Mouse (Mus musculus) spleen, postnatal 4 days (tissue): ENCODE measurements around the gene Ddit4.
"Not testable (repeated sequence)": the region's sequence is repeated elsewhere in the genome, so short reads cannot be mapped to it uniquely, and the experiment has no call there.

Experiments
- DNase-seq, 2 experiments: peaks; one replicate each; pipeline ENCODE4 v3.0.0; 2022; ENCODE audit warnings: low spot score in 2 of 2

Gene Ddit4

DNA sequence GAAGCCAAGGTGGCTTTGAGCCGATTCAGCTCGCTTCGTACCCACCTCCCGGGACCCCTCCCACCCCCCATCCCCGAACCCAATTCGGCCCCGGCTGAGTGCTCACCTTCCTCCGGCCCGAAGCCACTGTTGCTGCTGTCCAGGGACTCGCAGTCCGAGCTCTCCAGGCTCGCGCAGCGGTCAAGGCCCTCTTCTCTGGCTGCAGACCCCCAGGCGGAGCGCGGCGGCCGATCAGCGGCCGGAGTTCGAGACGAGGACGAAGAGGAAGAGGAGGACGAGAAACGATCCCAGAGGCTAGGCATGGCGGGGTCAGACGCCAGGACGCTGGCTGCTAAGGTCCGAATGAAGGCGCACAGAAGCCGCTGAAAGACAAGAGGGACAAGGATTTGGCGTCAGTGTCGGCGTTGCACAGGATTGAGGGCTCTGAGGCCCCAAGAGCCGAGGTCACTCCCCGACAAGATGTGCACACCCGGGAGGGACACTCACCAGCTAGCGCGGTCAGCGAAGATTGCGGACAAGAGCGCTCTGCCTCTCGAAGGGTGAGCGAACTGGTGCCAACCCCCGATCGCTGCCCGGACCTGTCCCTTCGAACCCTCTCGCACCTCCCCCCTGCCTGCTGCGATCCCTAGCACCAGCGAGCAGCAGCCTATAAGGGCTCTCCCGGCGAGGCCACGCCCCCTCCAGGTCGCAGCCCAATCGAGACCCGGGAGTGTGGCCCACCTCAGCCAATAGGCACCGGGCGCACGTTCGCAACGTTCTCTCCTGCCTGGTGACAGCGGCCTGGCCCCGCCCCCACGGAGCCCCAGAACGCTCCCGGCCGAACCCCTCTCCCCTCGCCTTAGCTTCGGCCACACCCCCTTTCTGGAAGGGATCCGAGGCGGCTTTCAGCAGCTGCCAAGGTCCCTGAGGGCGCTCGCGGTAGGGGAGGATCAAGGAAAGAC is at the start of gene Ddit4:
Ddit4 (minus strand) TSS at position 624 of the 941 bp plus-strand sequence.
- peak; percentile 99 for DNase-seq

GRCm38 (mm10) chr10:59999057-59999456 is 47.4 kb upstream of the Ddit4 start:
- DNase-seq = no peak

DNA sequence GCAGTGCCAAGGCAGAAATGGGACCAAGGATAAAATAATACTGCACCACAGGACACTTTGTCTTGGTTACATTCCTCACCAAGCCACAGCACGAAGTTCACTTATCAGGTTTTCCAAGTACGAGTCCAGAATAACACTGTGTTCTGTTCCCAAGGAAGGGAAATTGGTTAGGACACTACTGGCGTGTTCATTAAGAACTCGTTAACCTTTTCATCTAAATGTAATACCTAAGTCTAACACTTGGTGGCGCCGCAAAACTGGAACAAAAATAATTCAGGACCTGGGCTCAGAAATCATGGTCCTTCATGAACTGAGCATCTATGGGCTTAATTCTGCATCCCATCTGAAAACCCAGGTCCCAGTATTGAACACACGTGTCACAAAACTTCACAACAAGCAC is 46.0 kb upstream of the Ddit4 start:
- peak; percentile 65 to 78 for DNase-seq

DNA sequence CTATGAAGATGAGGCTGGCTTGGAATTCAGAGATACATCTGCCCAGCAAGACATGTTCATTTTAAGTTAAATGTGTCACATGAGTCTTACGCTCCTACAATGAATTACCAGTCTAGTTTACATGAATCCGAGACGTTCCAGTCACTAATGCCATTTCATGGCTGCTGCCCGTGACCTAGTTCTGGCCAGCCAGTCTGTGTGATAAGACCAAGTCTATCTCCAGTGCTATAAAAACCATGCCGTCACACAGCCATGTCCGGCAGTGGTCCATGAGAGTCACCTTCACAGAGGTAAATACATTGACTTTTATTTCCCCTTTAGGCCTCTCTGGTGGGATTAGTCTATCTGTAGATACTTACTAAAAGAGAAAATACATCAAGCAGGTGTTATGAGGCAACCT is 44.3 kb upstream of the Ddit4 start:
- DNase-seq = no peak

DNA sequence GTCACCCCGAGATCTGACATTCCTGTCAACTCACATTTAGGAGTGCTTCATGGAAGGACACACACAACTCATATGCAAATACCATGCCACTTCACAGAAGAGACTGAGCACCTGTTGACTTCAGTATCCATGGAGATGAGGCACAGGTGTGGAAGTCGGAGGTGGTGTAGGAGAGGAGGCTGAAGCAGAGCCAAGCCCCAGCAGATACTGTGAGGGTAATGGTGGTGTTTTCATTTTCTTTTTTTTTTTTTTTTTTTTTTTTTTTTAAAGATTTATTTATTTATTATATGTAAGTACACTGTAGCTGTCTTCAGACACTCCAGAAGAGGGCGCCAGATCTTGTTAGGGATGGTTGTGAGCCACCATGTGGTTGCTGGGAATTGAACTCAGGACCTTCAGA is 42.2 kb upstream of the Ddit4 start:
- not testable (repeated sequence) for DNase-seq

GRCm38 (mm10) chr10:59992024-59992423 is 40.4 kb upstream of the Ddit4 start:
- DNase-seq = no peak

DNA sequence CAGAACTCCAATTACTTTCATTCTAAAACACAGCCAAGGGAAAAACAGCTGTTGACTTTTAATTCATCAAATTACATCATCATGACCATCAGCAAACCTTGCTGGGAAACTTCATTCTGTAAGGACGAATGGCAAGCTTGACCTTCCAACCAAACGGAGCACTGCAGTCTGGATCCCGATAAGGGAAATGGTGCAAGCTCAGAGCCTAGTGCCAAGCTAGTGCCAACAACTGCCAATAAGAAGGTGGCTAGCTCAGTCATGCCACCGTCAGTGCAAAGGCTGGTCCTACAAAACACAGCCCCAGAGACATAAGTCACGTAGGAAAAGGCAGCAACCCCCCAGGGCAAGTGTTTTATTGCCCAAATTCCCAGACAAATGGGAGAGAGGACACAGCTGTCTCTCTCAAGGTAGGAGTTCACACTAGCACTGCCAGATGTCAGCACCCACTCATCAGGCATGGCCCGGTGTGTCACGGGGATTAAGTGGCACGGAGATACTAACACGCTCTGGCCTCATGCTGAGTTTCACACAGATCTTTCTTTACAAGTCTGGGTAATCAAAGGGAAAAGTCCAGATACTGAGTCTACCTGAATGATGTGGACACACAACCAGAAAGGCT is 39.7 kb upstream of the Ddit4 start:
- no peak for DNase-seq

GRCm38 (mm10) chr10:59990393-59990792 is 38.8 kb upstream of the Ddit4 start:
- DNase-seq = no peak

DNA sequence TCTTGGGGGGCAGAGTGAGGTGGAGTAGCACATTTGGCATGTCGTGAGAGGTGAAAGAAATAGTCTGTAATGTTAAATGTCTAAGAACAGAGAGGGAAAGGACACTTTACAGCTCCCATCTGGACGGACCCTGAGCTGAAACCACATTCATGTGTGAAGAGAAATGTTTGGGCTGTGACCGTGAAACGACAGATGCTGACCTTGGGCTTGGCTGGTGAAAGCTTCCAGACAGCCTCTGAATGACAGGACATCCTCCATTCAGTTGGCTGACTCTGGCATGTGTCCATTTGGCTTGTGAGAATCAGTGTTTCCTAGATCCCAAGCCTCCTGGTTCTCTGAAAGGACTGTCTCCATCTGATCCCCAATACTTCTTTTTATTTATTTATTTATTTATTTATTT is 36.4 kb upstream of the Ddit4 start:
- no peak for DNase-seq

DNA sequence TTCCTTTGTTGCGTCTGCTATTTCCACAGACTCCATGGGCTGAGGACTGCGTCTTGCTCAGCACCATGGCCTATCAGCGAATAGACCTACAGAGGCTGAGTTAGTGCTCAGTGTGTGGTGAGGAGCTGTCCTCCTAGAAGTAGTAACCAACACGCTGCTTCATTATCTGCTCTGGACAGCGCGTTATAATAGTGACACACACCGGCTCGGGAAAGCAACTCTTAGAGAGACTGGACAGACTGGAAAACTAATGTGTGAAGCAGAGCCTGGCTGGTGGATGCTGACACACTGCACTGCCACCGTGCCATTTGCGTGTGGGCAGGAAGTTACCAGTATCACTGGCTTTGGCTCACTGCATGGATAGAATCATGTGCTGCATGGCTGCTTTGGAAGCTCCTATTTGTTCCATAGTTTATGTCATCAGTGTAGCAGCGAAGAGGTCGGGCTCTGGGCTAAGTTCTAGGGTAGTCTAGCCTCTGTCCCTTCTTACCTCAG is 30.8 kb upstream of the Ddit4 start:
- no peak for DNase-seq

DNA sequence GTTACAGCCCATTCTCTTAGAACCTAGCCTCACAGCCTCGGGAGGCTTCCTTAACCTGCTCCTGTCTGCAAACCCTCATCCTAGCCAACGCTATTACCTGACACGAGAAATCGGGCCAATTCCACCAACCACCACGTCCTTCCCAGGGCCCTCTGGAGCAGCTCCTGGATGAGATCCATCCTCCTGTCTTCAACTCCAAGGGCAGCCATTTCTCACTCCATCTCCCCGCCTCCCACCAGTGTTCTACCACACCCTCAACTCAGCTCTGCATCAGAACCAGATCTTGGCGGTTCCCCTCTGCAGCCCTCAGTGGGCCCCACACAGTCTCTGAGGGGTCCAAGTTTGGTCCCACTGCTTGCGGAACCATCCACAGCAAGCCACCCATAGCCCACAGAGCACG is 30.2 kb upstream of the Ddit4 start:
- DNase-seq = no peak

GRCm38 (mm10) chr10:59981336-59981735 is 29.7 kb upstream of the Ddit4 start:
- no peak for DNase-seq

- DNase-seq = peak; percentile 67 to 80
Measured at GRCm38 (mm10) chr10:59980815-59981244, 29.2 kb upstream of the Ddit4 start.

DNA sequence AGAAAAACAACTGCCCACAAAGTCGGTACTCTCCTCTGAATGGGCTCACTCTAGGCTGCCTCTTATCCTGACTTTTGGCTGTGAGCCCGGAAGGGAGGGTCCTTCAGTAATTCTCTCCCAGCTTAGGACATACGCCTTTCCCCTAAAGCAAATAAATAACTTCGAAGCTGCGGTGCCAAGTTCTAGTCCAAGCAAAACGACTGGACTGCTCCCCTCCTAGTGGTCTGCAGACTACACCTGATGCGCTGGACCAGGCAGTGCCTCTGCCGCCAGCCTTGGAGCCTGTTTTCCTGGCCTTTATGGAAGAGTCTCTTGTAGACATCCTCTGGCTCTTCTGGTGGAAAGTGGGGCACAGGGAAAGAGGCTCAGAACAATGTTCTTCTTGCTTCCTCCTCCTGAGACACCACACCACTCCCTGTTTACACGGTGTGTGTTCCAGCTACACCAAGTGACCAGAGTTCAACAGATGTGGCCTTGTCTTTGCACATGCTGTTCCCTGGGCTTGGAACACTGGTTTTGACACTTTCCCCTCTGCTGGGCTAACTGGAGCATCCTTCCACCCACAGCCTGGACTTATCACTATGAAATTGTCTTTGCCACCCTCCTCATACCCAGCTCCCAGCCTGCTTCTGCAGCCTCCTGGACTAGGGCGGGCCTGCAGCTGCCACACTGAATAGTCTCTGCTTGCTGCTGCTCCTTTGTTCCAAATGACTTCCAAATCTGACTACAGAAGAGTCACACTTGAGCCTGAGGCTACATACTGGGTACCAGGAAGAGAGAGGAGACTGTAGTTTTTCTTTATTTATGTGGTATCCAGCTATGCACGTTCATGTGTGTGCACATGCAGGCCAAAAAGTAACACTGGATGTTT is 27.5 kb upstream of the Ddit4 start:
- peak in 1 of 2 experiments; percentile 49 for DNase-seq

DNA sequence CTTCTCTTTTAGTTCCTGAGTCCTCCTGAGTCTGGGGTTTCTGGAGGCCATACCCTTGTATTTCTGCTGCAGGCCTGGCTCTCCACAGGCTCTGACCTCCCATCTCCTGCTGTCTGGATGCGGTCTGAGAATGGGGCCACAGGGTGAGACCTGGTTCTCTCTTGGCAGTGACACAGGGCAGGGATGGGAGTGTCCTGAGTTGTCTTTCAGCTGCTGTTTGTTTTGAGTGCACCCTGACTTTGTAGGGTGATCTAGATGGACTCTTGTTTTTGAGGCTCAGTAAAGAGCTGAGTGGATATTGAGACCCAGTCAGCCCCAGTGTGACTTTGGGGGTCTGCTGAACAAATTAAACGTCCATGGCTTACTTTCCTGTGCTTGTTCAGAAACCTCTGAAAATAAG is 26.8 kb upstream of the Ddit4 start:
- no peak for DNase-seq

GRCm38 (mm10) chr10:59977715-59978343 is 26.2 kb upstream of the Ddit4 start:
- DNase-seq = no peak

DNA sequence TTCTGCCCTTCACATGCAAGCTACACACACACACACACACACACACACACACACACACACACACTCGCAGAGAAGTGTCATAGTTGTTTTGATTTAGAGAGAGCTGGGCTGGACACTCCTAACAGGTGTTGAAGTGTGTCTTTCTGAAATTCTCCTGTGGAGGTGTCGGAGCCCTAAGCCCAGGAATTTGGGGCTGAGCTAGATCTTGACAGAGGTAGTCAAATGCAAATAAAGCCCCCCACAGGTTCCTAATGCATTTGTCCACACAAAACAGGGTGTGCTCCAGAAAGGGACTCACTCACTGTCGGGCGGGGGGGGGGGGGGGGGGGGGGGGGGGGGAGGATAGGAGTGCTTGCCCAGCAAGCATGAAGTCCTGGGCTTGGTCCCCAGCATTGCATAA is 25.5 kb upstream of the Ddit4 start:
- DNase-seq = no peak

DNA sequence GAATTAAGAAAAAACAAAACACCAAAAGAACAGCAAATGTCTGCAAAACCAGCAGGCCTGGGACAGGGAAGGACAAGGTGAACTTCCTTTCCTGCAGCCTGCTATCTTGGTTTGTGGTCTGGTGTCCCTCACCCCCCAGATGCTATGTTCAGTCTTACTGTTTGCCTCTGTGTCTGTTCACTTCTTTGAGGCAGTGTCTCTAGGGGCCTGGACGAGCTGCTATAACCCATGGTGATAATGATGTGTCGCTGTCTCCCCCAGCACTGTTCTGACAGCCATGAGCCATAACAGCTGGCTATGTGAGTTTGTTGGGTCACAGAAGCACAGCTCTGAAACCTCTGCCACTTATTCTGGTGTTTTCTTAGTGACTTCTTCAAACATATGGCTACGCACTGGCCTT is 23.2 kb upstream of the Ddit4 start:
- no peak for DNase-seq

GRCm38 (mm10) chr10:59974191-59974664 is 22.6 kb upstream of the Ddit4 start:
- DNase-seq = peak; percentile 59 to 74

GRCm38 (mm10) chr10:59973400-59973799 is 21.8 kb upstream of the Ddit4 start:
- no peak for DNase-seq

DNA sequence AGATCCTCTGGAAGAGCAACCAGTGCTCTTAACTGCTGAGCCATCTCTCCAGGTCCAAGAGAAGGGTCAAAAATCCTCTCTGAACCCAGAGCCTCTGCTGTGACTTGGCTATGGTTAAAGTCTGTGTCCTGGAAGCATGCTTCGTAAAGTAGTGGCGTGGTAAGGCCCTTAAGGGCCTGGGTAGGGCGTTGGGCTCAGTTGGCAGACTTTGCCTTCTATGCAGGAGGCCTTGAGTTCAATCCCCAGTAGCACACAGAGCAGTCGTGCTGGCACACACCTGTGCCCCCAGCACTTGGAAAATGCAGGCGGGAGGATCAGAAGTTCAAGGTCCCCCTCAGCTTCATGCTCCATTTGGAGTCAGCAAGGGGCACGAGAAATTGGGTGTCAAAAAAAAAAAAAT is 21.4 kb upstream of the Ddit4 start:
- no peak for DNase-seq
